Mouse (Mus musculus) ES-E14 (cell line): ENCODE data around the gene Pfdn2. TPM values are rescaled to one million over a fixed set of nuclear protein-coding genes. Genes with fewer than 3 reads are reported as not detected.
"Not testable (repeated sequence)": the region's sequence is repeated elsewhere in the genome, so short reads cannot be mapped to it uniquely, and the experiment has no call there.

Experiments used
- DNase-seq: peaks from one replicate; pipeline ENCODE4 v3.0.0-alpha.2; 2013; ENCODE audit warnings: low read depth, low spot score
- H3K27ac ChIP-seq: 2 replicates; pipeline ENCODE4 v1.5.1; 2012; ENCODE audit warnings: low read depth, mild to moderate bottlenecking, low read length, moderate library complexity, mixed read lengths; ENCODE audit not compliant: poor library complexity, insufficient read depth, severe bottlenecking
- H3K36me3 ChIP-seq: 2 replicates; pipeline ENCODE4 v1.6.1; 2012; ENCODE audit warnings: mild to moderate bottlenecking, low read length, moderate library complexity, mixed read lengths; ENCODE audit not compliant: control insufficient read depth, poor library complexity, insufficient read depth, severe bottlenecking
- H3K4me1 ChIP-seq, 2 experiments: fragments of 150-350 bp in 1 of 2; sonication (generic) in 1 of 2; 2 replicates each; pipeline ENCODE4 v1.6.1; 2012; ENCODE audit warnings: low read length in 2 of 2, mild to moderate bottlenecking in 1 of 2, mixed read lengths in 1 of 2; ENCODE audit not compliant: control insufficient read depth in 2 of 2, insufficient read depth in 2 of 2, poor library complexity in 1 of 2
- H3K4me3 ChIP-seq, 2 experiments: fragments of 150-350 bp in 1 of 2; sonication (generic) in 1 of 2; 2 replicates each; pipeline ENCODE4 v1.5.1; 2012; ENCODE audit warnings: low read length in 2 of 2, low read depth in 1 of 2, mild to moderate bottlenecking in 1 of 2, mixed read lengths in 1 of 2; ENCODE audit not compliant: insufficient read depth in 1 of 2, poor library complexity in 1 of 2, severe bottlenecking in 1 of 2
- H3K9ac ChIP-seq: 2 replicates; pipeline ENCODE4 v1.6.1; 2012; ENCODE audit warnings: low read depth, mild to moderate bottlenecking, low read length, mixed read lengths; ENCODE audit not compliant: poor library complexity, insufficient read depth, severe bottlenecking
- H3K9me3 ChIP-seq: fragments of 150-350 bp; sonication (generic); 2 replicates; pipeline ENCODE4 v1.6.1; 2012; ENCODE audit warnings: low read depth, mild to moderate bottlenecking, low read length; ENCODE audit not compliant: control insufficient read depth, insufficient read depth
- CHD2 ChIP-seq: IDR thresholded peaks from 2 replicates; pipeline ENCODE4 v1.6.1; 2014; ENCODE audit warnings: mild to moderate bottlenecking, low read depth, low read length, inconsistent platforms
- HCFC1 ChIP-seq: IDR thresholded peaks from 2 replicates; pipeline ENCODE4 v1.6.1; 2012; ENCODE audit warnings: low read length, inconsistent platforms, borderline replicate concordance; ENCODE audit not compliant: insufficient read depth
- MAFK ChIP-seq: IDR thresholded peaks from 2 replicates; pipeline ENCODE4 v1.6.1; 2014; ENCODE audit warnings: mild to moderate bottlenecking, low read depth, low read length, inconsistent platforms; ENCODE audit not compliant: insufficient read depth
- ZC3H11A ChIP-seq: IDR thresholded peaks from 2 replicates; pipeline ENCODE4 v1.6.1; 2012; ENCODE audit warnings: low read depth, mild to moderate bottlenecking, inconsistent platforms, low read length, borderline replicate concordance
- ZNF384 ChIP-seq: IDR thresholded peaks from 2 replicates; pipeline ENCODE4 v1.6.1; 2012; ENCODE audit warnings: low read depth, low read length, inconsistent platforms
- in situ Hi-C, 2 experiments: fragments of 600-800 bp; cut with MboI; formaldehyde crosslinking; loops; one replicate each; pipeline ENCODE4 v1.15.1; 2025; ENCODE audit warnings: low sequenced_read_pairs in 2 of 2, inconsistent platforms in 1 of 2; ENCODE audit not compliant: unreplicated experiment in 2 of 2
- total RNA-seq: library from RNA; depleted of rRNA; stranded (reverse); fragments of 300-350 nt; gene quantifications from 2 replicates; pipeline ENCODE4 v1.2.3, GENCODE M21; 2012; rRNA removed

The Pfdn2 gene
- 41.1 and 41.6 TPM in 2 replicates for total RNA-seq

DNA sequence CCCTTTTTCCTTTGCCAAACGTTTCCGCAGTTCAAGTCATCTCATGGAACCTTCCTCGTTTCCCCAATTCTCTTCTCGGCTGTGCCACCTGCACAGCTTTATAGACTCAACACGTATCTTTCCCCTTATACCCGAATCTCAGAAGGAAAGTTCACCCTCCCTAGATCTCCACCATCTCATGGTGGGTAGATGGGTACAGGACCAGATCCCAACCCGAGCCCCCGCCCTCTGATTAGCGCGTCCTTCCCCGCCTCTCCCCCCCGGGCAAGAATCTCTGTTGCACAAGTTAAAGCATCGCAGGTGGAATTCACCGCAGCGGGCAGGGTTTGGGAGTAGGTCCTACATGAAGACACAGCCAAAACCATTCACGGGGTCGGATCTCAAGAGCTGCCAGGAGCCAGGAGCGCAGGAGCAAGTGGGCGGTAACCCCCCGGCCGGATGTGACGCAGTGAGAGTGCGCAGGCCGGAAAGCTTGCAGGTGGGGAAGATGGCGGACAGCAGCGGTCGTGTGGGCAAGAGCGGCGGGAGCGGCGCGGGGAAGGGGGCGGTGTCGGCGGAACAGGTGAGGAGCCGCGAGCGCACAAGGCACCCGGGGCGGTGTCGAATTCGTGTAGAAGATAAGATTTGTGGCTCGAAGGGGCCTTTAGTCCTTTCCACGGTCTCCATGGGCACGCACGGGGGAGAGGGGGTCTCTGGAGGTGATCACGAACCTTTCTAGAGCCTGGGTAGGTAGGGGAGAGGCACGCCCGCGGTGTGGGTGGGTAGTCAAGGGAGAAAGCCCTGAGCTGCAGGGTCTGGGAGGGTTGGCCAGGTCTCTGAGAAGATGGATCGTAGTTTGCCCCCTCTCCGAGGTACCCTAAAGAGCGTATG, at the start of gene Pfdn2, which contains the start of gene Nit1:
Gene Pfdn2 (plus strand): TSS at position 446 of the 870 bp plus-strand sequence.
Gene Nit1 (minus strand): TSS at position 422 of the 870 bp plus-strand sequence.
- Histone ChIP-seq H3K4me3 (peak within 1 kb of the TSS; percentile 77 to 89), H3K36me3 (peaks cover 26% of the 10 kb centered on the region), H3K27ac (peak within 1 kb of the TSS; percentile 60; the same call in 1 of the 2 replicates), H3K9me3 (no peaks in the 10 kb centered on the region), H3K4me1 (no peaks in the 10 kb centered on the region; a peak in 1 of 4 replicates), H3K9ac (peak within 1 kb of the TSS; percentile 93)
- in situ Hi-C loops, result no loop called here
- TF ChIP-seq ZC3H11A (no peak), ZNF384 (no peak), HCFC1 (peak; percentile 83), MAFK (no peak)
- peak; percentile 87 for DNase-seq

DNA sequence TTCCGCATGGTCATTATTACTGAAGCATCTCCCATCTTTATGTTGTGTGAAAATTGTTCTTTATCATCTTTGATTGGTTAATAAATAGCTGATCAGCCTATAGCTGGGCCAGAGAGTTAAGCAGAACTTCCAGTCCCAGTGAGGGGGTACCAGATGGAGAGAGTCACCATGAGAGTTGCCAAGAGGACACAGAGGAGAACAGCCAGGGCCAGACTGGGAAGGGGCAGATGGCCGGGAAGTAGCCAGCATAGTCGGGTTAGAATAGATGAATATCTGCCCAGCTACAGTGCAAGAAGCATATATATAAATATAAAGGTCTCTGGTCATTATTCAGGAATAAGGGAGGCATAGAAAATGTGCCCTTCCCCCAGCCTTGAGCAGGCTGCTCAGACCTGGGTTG, 47.2 kb upstream of the Pfdn2 start:
- H3K27ac ChIP-seq, result no peak overlapping the region

DNA sequence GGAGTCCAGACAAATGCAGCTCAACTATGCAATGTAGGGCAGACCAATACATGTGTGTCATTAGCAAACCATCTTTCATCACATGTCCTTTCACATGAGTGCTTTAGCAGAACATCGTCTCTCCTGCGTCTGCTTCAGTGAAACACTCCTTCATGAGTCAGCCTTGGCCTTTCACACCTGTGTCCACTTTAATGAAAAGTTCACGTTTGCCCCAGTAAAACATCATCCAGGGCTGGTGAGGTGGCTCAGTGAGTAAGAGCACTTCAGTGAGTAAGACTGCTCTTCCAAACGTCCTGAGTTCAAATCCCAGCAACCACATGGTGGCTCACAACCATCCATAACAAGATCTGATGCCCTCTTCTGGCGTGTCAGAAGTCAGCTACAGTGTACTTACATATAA, 39.3 kb upstream of the Pfdn2 start:
- H3K4me3 ChIP-seq, H3K9ac ChIP-seq, H3K36me3 ChIP-seq, H3K9me3 ChIP-seq, in situ Hi-C loops, H3K4me1 ChIP-seq, H3K27ac ChIP-seq, DNase-seq: not testable (repeated sequence)

More for the DNA sequence above, 47.2 kb upstream of the Pfdn2 start:
- DNase-seq, result no peak
- no peak overlapping the region for H3K4me3 ChIP-seq
- H3K4me1 ChIP-seq, result peaks cover 4 to 8% of the 10 kb centered on the region in 2 experiments; a peak in 3 of 4 replicates
- H3K36me3 ChIP-seq, result no peaks in the 10 kb centered on the region
- no peak overlapping the region for H3K9ac ChIP-seq
- TF ChIP-seq ZC3H11A (no peak), MAFK (no peak), HCFC1 (no peak), ZNF384 (no peak), CHD2 (no peak)
- in situ Hi-C loops, result no loop called here
- H3K9me3 ChIP-seq, result no peaks in the 10 kb centered on the region

DNA sequence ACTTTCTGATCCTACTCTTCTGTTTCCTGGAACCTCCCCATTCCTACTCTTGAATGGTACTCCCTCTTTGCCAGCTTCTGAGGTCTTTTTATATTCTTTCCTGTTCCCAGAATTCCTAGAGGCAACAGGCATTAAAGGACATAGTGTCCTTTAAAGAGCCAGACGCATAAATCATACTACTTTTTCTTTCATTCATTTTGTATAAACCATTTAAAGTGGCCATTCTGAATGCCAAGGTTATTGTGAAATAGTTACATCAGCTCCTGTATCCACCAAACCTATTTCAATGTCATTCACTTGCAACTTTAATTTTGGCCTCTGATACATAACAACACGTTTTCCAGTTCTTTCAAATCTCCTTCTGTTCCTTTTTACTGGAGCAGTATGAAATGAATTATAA, 36.1 kb upstream of the Pfdn2 start:
- H3K27ac ChIP-seq, result no peak overlapping the region
- peaks cover 0 to 3% of the 10 kb centered on the region in 2 experiments; a peak in 1 of 4 replicates for H3K4me1 ChIP-seq
- H3K9me3 ChIP-seq, result no peaks in the 10 kb centered on the region
- H3K4me3 ChIP-seq, result no peak overlapping the region
- no peak overlapping the region for H3K9ac ChIP-seq
- no peak for TF ChIP-seq CHD2
- in situ Hi-C loops, result no loop called here
- no peaks in the 10 kb centered on the region for H3K36me3 ChIP-seq
- DNase-seq, result no peak

- in situ Hi-C loops, result no loop called here
- peak overlapping the region; percentile 80; the same call in 1 of the 2 replicates for H3K27ac ChIP-seq
- no peak for TF ChIP-seq ZC3H11A
- TF ChIP-seq HCFC1, result no peak
- no peak for TF ChIP-seq ZNF384
- TF ChIP-seq CHD2, result no peak
- no peak for TF ChIP-seq MAFK
- H3K4me3 ChIP-seq, result peak overlapping the region; percentile 76 to 88
- H3K4me1 ChIP-seq, result peaks cover 5 to 7% of the 10 kb centered on the region in 2 experiments; a peak in 1 of 4 replicates
- no peaks in the 10 kb centered on the region for H3K36me3 ChIP-seq
- peak; percentile 79 for DNase-seq
- H3K9me3 ChIP-seq, result no peaks in the 10 kb centered on the region
- H3K9ac ChIP-seq, result peak overlapping the region; percentile 78
These were observed 25.7 kb upstream of the Pfdn2 start for GRCm38 (mm10) chr1:171319748-171320147.
